Comparison of ENCODE assay signal across 14 mouse cellular contexts in genomic region chr14:22759216-22759615, GRCm38 (mm10).
DNase-seq lines count a peak whose midpoint lies in the region; ATAC-seq and TF ChIP-seq lines count a peak whose summit lies in the region.
"Had no signal": no experiment of that assay in that cellular context is flagged by ENCODE, and none has a peak within 500 bp of the region (broad histone marks: within the 10 kb centered on the region; RNA-seq: fewer than 3 reads in every experiment).

No protein-coding gene starts in this region.

- H3K4me3 ChIP-seq in forebrain, embryonic 10.5 days, result no peak overlapping the region
- H3K4me3 ChIP-seq in forebrain, embryonic 11.5 days (ENCODE audit: low read depth, low read length), result no peak overlapping the region
- H3K4me3 ChIP-seq in kidney, adult 2 months (ENCODE audit: insufficient read depth, low read depth, low read length), result no peak overlapping the region
- H3K4me3 ChIP-seq in MEL (ENCODE audit: control insufficient read depth in 1 of 2, insufficient read depth in 1 of 2, low read depth in 2 of 2, low read length in 2 of 2), result no peak overlapping the region
- H3K4me3 ChIP-seq: limb, embryonic 15.5 days; midbrain, embryonic 13.5 days; neural tube, embryonic 12.5 days had no signal

- no peaks in the 10 kb centered on the region; the same call in 1 of the 2 replicates for H3K4me1 ChIP-seq in forebrain, embryonic 10.5 days
- no peaks in the 10 kb centered on the region for H3K4me1 ChIP-seq in forebrain, embryonic 11.5 days (replicated peaks; ENCODE audit: control insufficient read depth, insufficient read depth, low read length)
- H3K4me1 ChIP-seq in kidney, adult 2 months (ENCODE audit: control insufficient read depth, insufficient read depth, low read length), result peaks cover 11% of the 10 kb centered on the region
- H3K4me1 ChIP-seq in MEL (ENCODE audit: control insufficient read depth in 1 of 2, insufficient read depth in 2 of 2, low read length in 2 of 2), result peaks cover 3 to 12% of the 10 kb centered on the region in 2 experiments; a peak in 2 of 4 replicates
- H3K4me1 ChIP-seq: midbrain, embryonic 13.5 days had no signal

- ATAC-seq in forebrain, embryonic 11.5 days (replicated peaks; ENCODE audit: low FRiP score), result no peak
- no peak for ATAC-seq in frontal cortex, adult (ENCODE audit: low TSS enrichment)
- ATAC-seq: midbrain, embryonic 13.5 days had no signal

- no peak overlapping the region for H3K9ac ChIP-seq in forebrain, embryonic 11.5 days (ENCODE audit: low read length)
- no peak overlapping the region for H3K9ac ChIP-seq in MEL (ENCODE audit: control insufficient read depth, low read depth, low read length, poor library complexity, severe bottlenecking)
- H3K9ac ChIP-seq: limb, embryonic 15.5 days; midbrain, embryonic 13.5 days; neural tube, embryonic 12.5 days had no signal

- TF ChIP-seq RAD21 in MEL (IDR thresholded peaks at IDR 0.05; ENCODE audit: low read depth, low read length), result no peak

- H3K9me3 ChIP-seq in forebrain, embryonic 10.5 days, result no peaks in the 10 kb centered on the region
- H3K9me3 ChIP-seq in forebrain, embryonic 11.5 days (ENCODE audit: control insufficient read depth, low read length), result no peaks in the 10 kb centered on the region
- H3K9me3 ChIP-seq in MEL (replicated peaks; ENCODE audit: insufficient read depth, low read length), result no peaks in the 10 kb centered on the region
- H3K9me3 ChIP-seq: limb, embryonic 15.5 days; midbrain, embryonic 13.5 days; neural tube, embryonic 12.5 days had no signal

- H3K4me2 ChIP-seq in forebrain, embryonic 11.5 days (ENCODE audit: low read depth, low read length, severe bottlenecking), result no peak overlapping the region
- H3K4me2 ChIP-seq: limb, embryonic 15.5 days; midbrain, embryonic 13.5 days; neural tube, embryonic 12.5 days had no signal

- no peaks in the 10 kb centered on the region for H3K36me3 ChIP-seq in forebrain, embryonic 10.5 days (replicated peaks)
- no peaks in the 10 kb centered on the region for H3K36me3 ChIP-seq in forebrain, embryonic 11.5 days (ENCODE audit: control insufficient read depth, insufficient read depth, low read length)
- no peaks in the 10 kb centered on the region for H3K36me3 ChIP-seq in kidney, adult 2 months (ENCODE audit: control insufficient read depth, insufficient read depth, low read length)
- peaks cover 0 to 12% of the 10 kb centered on the region in 2 experiments; a peak in 2 of 4 replicates for H3K36me3 ChIP-seq in MEL (ENCODE audit: control insufficient read depth in 1 of 2, insufficient read depth in 2 of 2, low read length in 2 of 2)
- H3K36me3 ChIP-seq: G1E; limb, embryonic 15.5 days; midbrain, embryonic 13.5 days; neural tube, embryonic 12.5 days had no signal

- peaks cover 5% of the 10 kb centered on the region; the same call in 1 of the 2 replicates for H3K27me3 ChIP-seq in forebrain, embryonic 10.5 days (ENCODE audit: poor library complexity, severe bottlenecking)
- no peaks in the 10 kb centered on the region for H3K27me3 ChIP-seq in forebrain, embryonic 11.5 days (ENCODE audit: control insufficient read depth, insufficient read depth, low read length)
- H3K27me3 ChIP-seq in kidney, adult 2 months (replicated peaks; ENCODE audit: control insufficient read depth, insufficient read depth, low read length), result no peaks in the 10 kb centered on the region
- no peaks in the 10 kb centered on the region for H3K27me3 ChIP-seq in MEL (ENCODE audit: control insufficient read depth in 1 of 2, insufficient read depth in 2 of 2, low read length in 2 of 2)
- H3K27me3 ChIP-seq: limb, embryonic 15.5 days; midbrain, embryonic 13.5 days; neural tube, embryonic 12.5 days had no signal

- TF ChIP-seq CTCF in kidney, adult 2 months (conservative IDR thresholded peaks at IDR 0.05; ENCODE audit: insufficient read depth, insufficient read length, low read depth, low read length), result no peak
- TF ChIP-seq CTCF in MEL (IDR thresholded peaks at IDR 0.05 in 2 of 3, conservative IDR thresholded peaks at IDR 0.05 in 1 of 3; ENCODE audit: control insufficient read depth in 1 of 3, insufficient read depth in 1 of 3, low read depth in 2 of 3, low read length in 3 of 3, poor library complexity in 1 of 3, severe bottlenecking in 1 of 3), result no peak

- 0 out of 2 replicates have a peak overlapping the region, but pooled peaks have one; percentile 5 for H3K27ac ChIP-seq in forebrain, embryonic 10.5 days
- no peak overlapping the region for H3K27ac ChIP-seq in forebrain, embryonic 11.5 days (ENCODE audit: low read depth, low read length)
- peak overlapping the region; percentile 93 for H3K27ac ChIP-seq in kidney, adult 2 months (ENCODE audit: insufficient read depth, low read depth, low read length)
- peak overlapping the region; percentile 36 for H3K27ac ChIP-seq in MEL (ENCODE audit: control insufficient read depth, low read depth, low read length)
- H3K27ac ChIP-seq: midbrain, embryonic 13.5 days; neural tube, embryonic 12.5 days had no signal

- no peak for DNase-seq in forebrain, embryonic 10.5 days (ENCODE audit: extremely low spot score, low spot score)
- no peak for DNase-seq in forebrain, embryonic 11.5 days (ENCODE audit: low spot score)
- DNase-seq in kidney, adult 2 months, result peak; percentile 44
- DNase-seq in kidney, adult 11 months, result no peak
- no peak for DNase-seq in MEL (ENCODE audit: low read depth, low spot score)
- peak; percentile 35 for DNase-seq in kidney, postnatal 10 days
- DNase-seq in ovary, postnatal 10 days (ENCODE audit: low spot score), result no peak
- DNase-seq: B cell, adult 2 months; cerebellum, postnatal 14 days had no signal

- TF ChIP-seq EP300 in MEL (IDR thresholded peaks at IDR 0.05; ENCODE audit: low read depth in 1 of 2, low read length in 2 of 2), result no peak

- 67% methylated on average over 2 of the region's 2 CpGs for WGBS in forebrain, embryonic 10.5 days
- WGBS in forebrain, embryonic 11.5 days, result 51% methylated on average over 2 of the region's 2 CpGs
- 42% methylated on average over 2 of the region's 2 CpGs for WGBS in kidney, adult 2 months

- no peak for TF ChIP-seq POLR2A in kidney, adult 2 months (IDR thresholded peaks at IDR 0.05; ENCODE audit: low read depth, low read length)
- TF ChIP-seq POLR2A in MEL (IDR thresholded peaks at IDR 0.05; ENCODE audit: control insufficient read depth in 1 of 2, insufficient read depth in 1 of 2, low read depth in 1 of 2, low read length in 2 of 2, poor library complexity in 1 of 2), result no peak

- H3K79me2 ChIP-seq in MEL (ENCODE audit: control insufficient read depth, insufficient read depth, low read length, poor library complexity), result no peaks in the 10 kb centered on the region

TF ChIP-seq in MEL, 35 proteins besides CTCF, POLR2A, EP300 and RAD21:
- no peak for TF ChIP-seq RCOR1 (IDR thresholded peaks at IDR 0.05; ENCODE audit: low read depth, low read length)
- TF ChIP-seq MEF2A (IDR thresholded peaks at IDR 0.05; ENCODE audit: extremely low read depth, insufficient replicate concordance, low read depth, low read length, poor library complexity, severe bottlenecking), result no peak
- no peak for TF ChIP-seq GATA1 (IDR thresholded peaks at IDR 0.05; ENCODE audit: low read depth, low read length)
- TF ChIP-seq MAFK (IDR thresholded peaks at IDR 0.05; ENCODE audit: borderline replicate concordance, low read depth, low read length), result no peak
- TF ChIP-seq ZMIZ1 (IDR thresholded peaks at IDR 0.05; ENCODE audit: low read depth, low read length), result no peak
- TF ChIP-seq USF1 (IDR thresholded peaks at IDR 0.05; ENCODE audit: low read depth, low read length), result no peak
- TF ChIP-seq ETS1 (IDR thresholded peaks at IDR 0.05; ENCODE audit: low read depth, low read length), result no peak
- TF ChIP-seq TAL1 (IDR thresholded peaks at IDR 0.05; ENCODE audit: low read length), result no peak
- no peak for TF ChIP-seq JUND (IDR thresholded peaks at IDR 0.05; ENCODE audit: low read depth, low read length)
- TF ChIP-seq MAZ (IDR thresholded peaks at IDR 0.05; ENCODE audit: low read depth, low read length), result no peak
- TF ChIP-seq CHD2 (IDR thresholded peaks at IDR 0.05; ENCODE audit: low read length), result no peak
- no peak for TF ChIP-seq GABPA (IDR thresholded peaks at IDR 0.05; ENCODE audit: low read depth, low read length)
- no peak for TF ChIP-seq ELF1 (IDR thresholded peaks at IDR 0.05; ENCODE audit: low read depth, low read length)
- no peak for TF ChIP-seq ZKSCAN1 (IDR thresholded peaks at IDR 0.05; ENCODE audit: low read depth, low read length)
- TF ChIP-seq POLR2AphosphoS2 (IDR thresholded peaks at IDR 0.05; ENCODE audit: low read length), result no peak
- no peak for TF ChIP-seq NRF1 (IDR thresholded peaks at IDR 0.05; ENCODE audit: insufficient read depth, low read depth, low read length, poor library complexity, severe bottlenecking)
- TF ChIP-seq ZNF384 (IDR thresholded peaks at IDR 0.05; ENCODE audit: low read depth, low read length), result no peak
- no peak for TF ChIP-seq MAX (IDR thresholded peaks at IDR 0.05; ENCODE audit: low read length)
- TF ChIP-seq TCF12 (IDR thresholded peaks at IDR 0.05; ENCODE audit: low read depth, low read length), result no peak
- no peak for TF ChIP-seq E2F4 (IDR thresholded peaks at IDR 0.05; ENCODE audit: borderline replicate concordance, low read depth, low read length)

Comparison
In these comparisons a context has a peak if more than half of its experiments do, and no peak if none do; other contexts are left out.
1. DNase-seq: peak in kidney, adult 2 months (single experiment) and kidney, postnatal 10 days (single experiment); none in forebrain, embryonic 10.5 days (single experiment), forebrain, embryonic 11.5 days (single experiment), kidney, adult 11 months (single experiment), MEL (single experiment) and ovary, postnatal 10 days (single experiment).